Comparison of ENCODE assay signal across 32 mouse cellular contexts in the genomic region with DNA sequence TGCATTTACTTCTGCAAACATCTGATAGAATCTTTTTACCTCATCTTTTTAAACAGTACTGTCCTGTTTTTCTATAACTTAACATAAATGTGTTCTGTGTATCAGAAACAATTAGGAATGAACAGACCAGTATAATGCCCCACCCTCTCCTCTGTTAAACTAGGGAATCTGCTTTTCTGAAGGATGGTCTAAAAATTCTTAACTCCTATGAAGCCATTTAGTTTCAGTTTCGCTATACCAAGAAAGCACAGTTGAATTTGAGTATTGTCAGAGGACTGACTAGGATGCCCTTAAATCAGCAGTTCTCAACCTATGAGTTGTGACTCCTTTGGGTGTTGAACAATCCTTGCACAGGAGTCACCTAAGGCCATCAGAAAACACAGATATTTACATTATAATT. TPM values are rescaled to one million over a fixed set of nuclear protein-coding genes. Genes with fewer than 3 reads are reported as not detected.
A peak's percentile ranks its signal among the peaks of the same experiment; 100 is the strongest.
DNase-seq lines count a peak whose midpoint lies in the region; ATAC-seq and TF ChIP-seq lines count a peak whose summit lies in the region.
"Had no signal": no experiment of that assay in that cellular context is flagged by ENCODE, and none has a peak within 500 bp of the region (broad histone marks: within the 10 kb centered on the region; RNA-seq: fewer than 3 reads in every experiment).

No protein-coding gene starts in this region.

- no peak for TF ChIP-seq CTCF in stomach, postnatal 0 days (IDR thresholded peaks at IDR 0.05; ENCODE audit: low read depth)

- no peak for TF ChIP-seq POLR2A in myocyte (IDR thresholded peaks at IDR 0.05; ENCODE audit: insufficient read length, low read depth)

- DNase-seq in embryo, embryonic 9.5 days (ENCODE audit: extremely low spot score) = no peak
- no peak for DNase-seq in layer of hippocampus, postnatal 10 days (ENCODE audit: low spot score in 2 of 2)
- no peak for DNase-seq in stomach, postnatal 0 days (ENCODE audit: low spot score)
- DNase-seq: adrenal gland, adult 2 months; adrenal gland, postnatal 36 days; cerebellum, adult 18-20 months; cerebellum, postnatal 10 days; kidney, adult 11 months; kidney, postnatal 25 days; lung, postnatal 36 days; retina, postnatal 1 day; right cerebral cortex, postnatal 14 days; thymus, adult 2 months; thymus, postnatal 36 days had no signal

- peak overlapping the region; percentile 59 for H3K4me3 ChIP-seq in megakaryocyte, embryonic 14.5 days (replicated peaks)
- no peak overlapping the region for H3K4me3 ChIP-seq in myocyte
- H3K4me3 ChIP-seq in stomach, postnatal 0 days (ENCODE audit: low read depth, low read length) = no peak overlapping the region
- H3K4me3 ChIP-seq: erythroblast, embryonic 14.5 days; hindbrain, embryonic 13.5 days; layer of hippocampus, adult 2 months; limb, embryonic 13.5 days; lung, embryonic 15.5 days; midbrain, embryonic 13.5 days; neural tube, embryonic 15.5 days had no signal

- H3K27ac ChIP-seq in stomach, postnatal 0 days (replicated peaks) = no peak overlapping the region
- H3K27ac ChIP-seq: hindbrain, embryonic 13.5 days; layer of hippocampus, adult 2 months; limb, embryonic 13.5 days; lung, embryonic 15.5 days; midbrain, embryonic 13.5 days; neural tube, embryonic 15.5 days had no signal

- no peaks in the 10 kb centered on the region for H3K27me3 ChIP-seq in megakaryocyte, embryonic 14.5 days (replicated peaks)
- no peaks in the 10 kb centered on the region for H3K27me3 ChIP-seq in myocyte (ENCODE audit: control insufficient read depth, insufficient read depth, insufficient read length)
- H3K27me3 ChIP-seq in stomach, postnatal 0 days (ENCODE audit: control insufficient read depth, insufficient read depth, low read length) = no peaks in the 10 kb centered on the region
- H3K27me3 ChIP-seq: hindbrain, embryonic 13.5 days; limb, embryonic 13.5 days; lung, embryonic 15.5 days; midbrain, embryonic 13.5 days; neural tube, embryonic 15.5 days had no signal

- WGBS in stomach, postnatal 0 days = 98% methylated on average over 1 of the region's 1 CpGs

- no peaks in the 10 kb centered on the region for H3K9me3 ChIP-seq in megakaryocyte, embryonic 14.5 days
- H3K9me3 ChIP-seq in stomach, postnatal 0 days (ENCODE audit: control insufficient read depth, low read length) = no peaks in the 10 kb centered on the region
- H3K9me3 ChIP-seq: G1E; hindbrain, embryonic 13.5 days; limb, embryonic 13.5 days; lung, embryonic 15.5 days; midbrain, embryonic 13.5 days; neural tube, embryonic 15.5 days had no signal

- no peak overlapping the region for H3K9ac ChIP-seq in stomach, postnatal 0 days (ENCODE audit: low read length)
- H3K9ac ChIP-seq: hindbrain, embryonic 13.5 days; limb, embryonic 13.5 days; lung, embryonic 15.5 days; midbrain, embryonic 13.5 days; neural tube, embryonic 15.5 days had no signal

- peaks cover 27% of the 10 kb centered on the region for H3K4me1 ChIP-seq in megakaryocyte, embryonic 14.5 days
- H3K4me1 ChIP-seq in stomach, postnatal 0 days (replicated peaks; ENCODE audit: control insufficient read depth, insufficient read depth) = no peaks in the 10 kb centered on the region

- H3K4me2 ChIP-seq in myocyte (ENCODE audit: low read depth) = peak overlapping the region; percentile 5
- no peak overlapping the region for H3K4me2 ChIP-seq in stomach, postnatal 0 days (replicated peaks; ENCODE audit: low read depth)
- H3K4me2 ChIP-seq: hindbrain, embryonic 13.5 days; limb, embryonic 13.5 days; liver, embryonic 11.5 days; lung, embryonic 15.5 days; midbrain, embryonic 13.5 days; neural tube, embryonic 15.5 days had no signal

- ATAC-seq in megakaryocyte, adult 5-6 weeks (ENCODE audit: poor library complexity, severe bottlenecking) = no peak
- ATAC-seq in activated CD4-positive, CD25-positive, alpha-beta regulatory T cell, adult 4 months = peak; percentile 73
- no peak for ATAC-seq in stomach, postnatal 0 days (ENCODE audit: low FRiP score, low TSS enrichment)
- ATAC-seq: forebrain, embryonic 16.5 days; midbrain, embryonic 13.5 days had no signal

- no peak for TF ChIP-seq EP300 in stomach, postnatal 0 days (optimal IDR thresholded peaks at IDR 0.05)

- peaks cover 31% of the 10 kb centered on the region for H3K36me3 ChIP-seq in megakaryocyte, embryonic 14.5 days (replicated peaks; ENCODE audit: low read length)
- peaks cover 18% of the 10 kb centered on the region for H3K36me3 ChIP-seq in myocyte (ENCODE audit: control insufficient read depth, insufficient read depth)
- peaks cover 3% of the 10 kb centered on the region; the same call in 1 of the 2 replicates for H3K36me3 ChIP-seq in stomach, postnatal 0 days (ENCODE audit: control insufficient read depth, insufficient read depth, low read length)
- H3K36me3 ChIP-seq: hindbrain, embryonic 13.5 days; midbrain, embryonic 13.5 days; neural tube, embryonic 15.5 days had no signal

- peaks cover 14% of the 10 kb centered on the region for H3K79me2 ChIP-seq in myocyte (ENCODE audit: control insufficient read depth, insufficient read depth)

- H3ac ChIP-seq in myocyte (ENCODE audit: control insufficient read depth, insufficient read length) = no peak overlapping the region

TF ChIP-seq in myocyte, 11 proteins besides CTCF, POLR2A, EP300 and RAD21:
- TF ChIP-seq REST (IDR thresholded peaks at IDR 0.05; ENCODE audit: insufficient read depth, insufficient read length) = no peak
- no peak for TF ChIP-seq MAX (IDR thresholded peaks at IDR 0.05; ENCODE audit: low read depth)
- no peak for TF ChIP-seq USF1 (IDR thresholded peaks at IDR 0.05; ENCODE audit: low read depth)
- no peak for TF ChIP-seq SRF (IDR thresholded peaks at IDR 0.05; ENCODE audit: control insufficient read depth, insufficient read length, low read depth)
- TF ChIP-seq TCF12 (IDR thresholded peaks at IDR 0.05; ENCODE audit: insufficient read depth, poor library complexity, severe bottlenecking) = no peak
- no peak for TF ChIP-seq E2F4 (IDR thresholded peaks at IDR 0.05; ENCODE audit: insufficient read depth)
- no peak for TF ChIP-seq CEBPB (IDR thresholded peaks at IDR 0.05; ENCODE audit: insufficient read depth, poor library complexity, severe bottlenecking)
- TF ChIP-seq MYOD1 (IDR thresholded peaks at IDR 0.05; ENCODE audit: control insufficient read depth in 1 of 3, insufficient read length in 2 of 3, low read depth in 2 of 3) = no peak
- no peak for TF ChIP-seq TCF3 (IDR thresholded peaks at IDR 0.05; ENCODE audit: insufficient read length, low read depth)
- TF ChIP-seq POLR2AphosphoS2 (IDR thresholded peaks at IDR 0.05; ENCODE audit: insufficient read length, low read depth) = no peak
- TF ChIP-seq MYOG (IDR thresholded peaks at IDR 0.05; ENCODE audit: control insufficient read depth in 1 of 3, insufficient read depth in 1 of 3, insufficient read length in 2 of 3, low read depth in 2 of 3) = no peak

RNA-seq across cellular contexts. Expression of gene Ncapg, which starts 5.3 kb away (rescaled TPM):
- polyA plus RNA-seq in megakaryocyte, embryonic 14.5 days (2012; ENCODE audit: insufficient read depth, low replicate concordance) = 0.83 TPM in 1 of 2 replicates, not detected in the other
- 93.3 and 99.1 TPM in 2 replicates for total RNA-seq in megakaryocyte, adult 5-6 weeks (2015)
- 82.2 and 82.5 TPM in 2 replicates for total RNA-seq in megakaryocyte, adult 5-6 weeks (2017)
- 10 to 100 TPM; 20.7 to 27.0 TPM for polyA plus RNA-seq in activated CD4-positive, CD25-positive, alpha-beta regulatory T cell, adult 4 months (2017; shearing (Covaris generic))
- 6.3 TPM for polyA plus RNA-seq in myocyte (2012; fragmentation: generic; extraction: Trizol)
- 1 to 10 TPM; 1.9 to 2.4 TPM for total RNA-seq in layer of hippocampus, postnatal 10 days (2021)
- 7.9 and 11.4 TPM in 2 replicates for polyA plus RNA-seq in stomach, postnatal 0 days (2015; fragmentation: Nextera tagmentation; extraction: Ambion mirVana)
- total RNA-seq: gastrocnemius, adult 8-10 months had no signal

RNA-seq across cellular contexts. Expression of gene Fam184b, which starts 35.6 kb away (rescaled TPM):
- polyA plus RNA-seq in megakaryocyte, embryonic 14.5 days (2012; ENCODE audit: insufficient read depth, low replicate concordance) = 0.12 TPM in 1 of 2 replicates, not detected in the other
- 0.36 TPM in 1 of 2 replicates, not detected in the other for total RNA-seq in megakaryocyte, adult 5-6 weeks (2015)
- total RNA-seq in megakaryocyte, adult 5-6 weeks (2017) = not detected in 2 replicates
- under 1 TPM in 1 of 2 experiments, not detected in 1; 0.25 TPM for polyA plus RNA-seq in activated CD4-positive, CD25-positive, alpha-beta regulatory T cell, adult 4 months (2017; shearing (Covaris generic))
- 0.01 TPM for polyA plus RNA-seq in myocyte (2012; fragmentation: generic; extraction: Trizol)
- total RNA-seq in layer of hippocampus, postnatal 10 days (2021) = 10 to 100 TPM; 20.5 to 21.4 TPM
- 1.7 and 1.9 TPM in 2 replicates for polyA plus RNA-seq in stomach, postnatal 0 days (2015; fragmentation: Nextera tagmentation; extraction: Ambion mirVana)
- total RNA-seq: common myeloid progenitor, adult 5-6 weeks; granulocyte monocyte progenitor cell, adult 5-6 weeks; megakaryocyte-erythroid progenitor cell, adult 5-6 weeks had no signal
- polyA plus RNA-seq: adrenal gland, adult 2 months; erythroblast, embryonic 14.5 days; G1E had no signal
